Mouse (Mus musculus): ENCODE results near the gene Foxi1. TPM values are rescaled to one million over a fixed set of nuclear protein-coding genes. Genes with fewer than 3 reads are reported as not detected.

The Foxi1 gene
- total RNA-seq, 2 experiments from 2014 or later: not detected

- DNase-seq: no peak
These were observed 49.0 kb downstream of the Foxi1 start for GRCm38 (mm10) chr11:34158916-34159315.

DNA sequence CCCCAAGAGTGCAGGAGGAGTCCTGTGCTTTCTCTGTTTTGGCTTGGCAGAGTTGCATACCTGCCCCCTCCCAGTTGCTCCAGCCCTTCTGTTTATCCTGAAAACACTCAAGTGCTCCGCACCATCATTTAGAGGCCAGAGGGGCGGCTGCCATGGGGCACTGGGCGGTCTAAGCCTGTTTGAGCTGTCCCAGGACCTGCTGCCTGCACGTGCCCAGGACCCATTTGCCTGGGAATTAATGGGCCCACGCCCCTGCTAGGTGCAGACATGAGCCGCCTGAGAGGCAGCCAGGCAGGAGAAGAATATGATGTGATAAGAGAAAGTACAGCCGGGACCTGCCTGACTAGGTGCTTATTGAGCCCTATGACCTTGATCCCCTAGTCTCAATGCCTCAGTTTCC is 52.7 kb downstream of the Foxi1 start:
- no peak for DNase-seq

Other genes starting within 250 kb of the Foxi1 start
- under 1 TPM in 1 of 2 experiments, not detected in 1; 0.51 TPM for gene Kcnmb1, start 245.1 kb downstream of the Foxi1 start, total RNA-seq (2021)
- gene Kcnip1, start 214.9 kb downstream of the Foxi1 start, total RNA-seq (2021): not detected
- 1 to 10 TPM in 1 of 2 experiments, under 1 TPM in 1; 0.72 to 1.8 TPM for gene Lcp2, start 161.2 kb downstream of the Foxi1 start, total RNA-seq (2021)
- gene 4930469K13Rik, start 109.5 kb downstream of the Foxi1 start, total RNA-seq (2021): not detected
- under 1 TPM; 0.18 to 0.78 TPM for gene Fam196b, start 106.7 kb upstream of the Foxi1 start, total RNA-seq (2021)

Data from gastrocnemius, postnatal 25 days (tissue).